Mouse (Mus musculus): ENCODE results near the gene Tcf23.

- TF ChIP-seq NRF1 (IDR thresholded peaks at IDR 0.05; ENCODE audit: low read depth, low read length), result no peak
- TF ChIP-seq EP300 (IDR thresholded peaks at IDR 0.05; ENCODE audit: low read length), result no peak
- no peak for TF ChIP-seq ZMIZ1 (IDR thresholded peaks at IDR 0.05; ENCODE audit: low read depth, low read length)
- TF ChIP-seq RCOR1 (conservative IDR thresholded peaks at IDR 0.05; ENCODE audit: low read depth, low read length), result no peak
- TF ChIP-seq CTCF (conservative IDR thresholded peaks at IDR 0.05 in 1 of 2, IDR thresholded peaks at IDR 0.05 in 1 of 2; ENCODE audit: low read depth in 2 of 2, low read length in 2 of 2), result no peak
- no peak for TF ChIP-seq SMC3 (IDR thresholded peaks at IDR 0.05; ENCODE audit: low read depth, low read length)
- no peak for TF ChIP-seq POLR2A (IDR thresholded peaks at IDR 0.05; ENCODE audit: low read depth, low read length)
- no peak for TF ChIP-seq ZC3H11A (IDR thresholded peaks at IDR 0.05; ENCODE audit: low read depth, low read length)
- no peak for TF ChIP-seq HCFC1 (IDR thresholded peaks at IDR 0.05; ENCODE audit: low read depth, low read length)
- TF ChIP-seq E2F4 (IDR thresholded peaks at IDR 0.05; ENCODE audit: insufficient replicate concordance, low read depth, low read length), result no peak
- TF ChIP-seq UBTF (IDR thresholded peaks at IDR 0.05; ENCODE audit: low read depth, low read length), result no peak
- TF ChIP-seq MEF2A (IDR thresholded peaks at IDR 0.05; ENCODE audit: borderline replicate concordance, low read depth, low read length), result no peak
- no peak for TF ChIP-seq RAD21 (IDR thresholded peaks at IDR 0.05; ENCODE audit: low read depth, low read length)
Measured at GRCm38 (mm10) chr5:30966189-30966588, 2.3 kb upstream of the Tcf23 start.
